Mouse (Mus musculus) urinary bladder, postnatal 36 days (tissue): ENCODE measurements around the gene Slc26a1.

Experiments used
- DNase-seq, 2 experiments: peaks; one replicate each; pipeline ENCODE4 v3.0.0; 2022; ENCODE audit warnings: low spot score in 2 of 2, mixed read lengths in 1 of 2

Slc26a1 gene

DNA sequence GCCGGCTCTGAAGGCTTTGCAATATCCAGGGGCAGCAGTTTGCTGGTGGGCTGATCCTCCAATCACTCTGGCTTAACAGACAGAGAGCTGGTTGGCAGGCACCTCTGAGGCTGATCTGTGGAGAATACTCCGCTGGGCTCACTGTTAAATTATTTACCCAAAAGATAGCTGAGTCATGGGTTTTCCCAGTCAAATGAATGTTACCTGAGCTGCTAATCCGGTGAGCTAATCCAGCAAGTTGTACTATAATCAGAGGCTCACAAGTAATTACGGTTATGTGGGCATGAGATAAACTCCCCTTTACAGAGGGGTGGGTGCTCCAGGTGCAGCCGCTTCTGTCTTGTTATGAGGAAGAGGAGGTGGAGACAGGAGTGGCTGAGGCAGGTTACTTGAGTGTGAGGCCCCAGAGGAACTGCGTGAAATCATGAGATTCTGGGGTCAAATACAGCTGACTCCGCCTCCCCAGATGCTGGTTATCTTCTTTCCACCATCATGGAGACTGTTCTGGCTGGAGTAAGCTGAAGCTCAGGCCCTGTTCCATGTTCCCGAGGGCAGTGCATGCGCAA is at the start of gene Slc26a1:
Slc26a1 (minus strand) TSS at position 319 of the 566 bp plus-strand sequence.
- DNase-seq: no peak

DNA sequence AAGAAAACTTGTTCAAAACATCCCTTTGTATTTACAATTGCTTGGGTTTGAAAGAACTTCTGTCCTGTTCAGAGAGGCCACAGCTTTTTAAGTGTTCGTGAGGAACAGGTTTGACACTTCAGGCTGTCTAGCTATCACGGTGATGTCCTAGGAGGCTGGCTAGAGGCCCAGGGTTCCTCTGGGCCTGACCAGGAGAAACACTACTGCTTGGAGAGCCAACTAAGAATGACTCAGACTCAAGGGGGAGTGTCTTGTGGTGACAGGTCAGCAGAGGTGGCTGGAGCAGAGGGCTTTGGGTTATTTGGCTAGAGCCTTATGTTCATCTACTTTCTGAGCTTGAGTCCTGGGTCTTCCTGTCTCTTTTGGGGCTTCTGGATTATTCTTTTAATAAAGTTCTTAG is 48.6 kb upstream of the Slc26a1 start:
- DNase-seq: peak; percentile 23 to 26

DNA sequence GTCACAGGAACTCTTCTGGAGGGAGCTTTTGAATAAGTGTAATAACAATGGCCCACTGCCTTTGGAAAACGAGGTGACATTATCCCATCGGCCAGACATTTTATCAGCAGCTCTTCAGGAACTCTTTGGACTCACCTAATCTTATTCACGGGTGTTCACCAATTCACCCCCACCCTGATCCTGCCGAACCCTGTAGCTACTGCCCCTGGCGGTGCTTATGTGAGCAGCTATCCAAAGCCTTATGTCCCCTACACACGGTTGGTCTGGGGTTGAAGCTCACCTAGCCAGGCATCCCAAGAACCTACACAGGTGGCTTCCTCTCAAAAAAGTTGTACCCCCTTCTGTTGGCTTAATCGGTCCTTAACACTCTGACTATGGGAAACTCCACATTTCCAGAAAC is 44.4 kb upstream of the Slc26a1 start:
- peak in 1 of 2 experiments; percentile 0 for DNase-seq

DNA sequence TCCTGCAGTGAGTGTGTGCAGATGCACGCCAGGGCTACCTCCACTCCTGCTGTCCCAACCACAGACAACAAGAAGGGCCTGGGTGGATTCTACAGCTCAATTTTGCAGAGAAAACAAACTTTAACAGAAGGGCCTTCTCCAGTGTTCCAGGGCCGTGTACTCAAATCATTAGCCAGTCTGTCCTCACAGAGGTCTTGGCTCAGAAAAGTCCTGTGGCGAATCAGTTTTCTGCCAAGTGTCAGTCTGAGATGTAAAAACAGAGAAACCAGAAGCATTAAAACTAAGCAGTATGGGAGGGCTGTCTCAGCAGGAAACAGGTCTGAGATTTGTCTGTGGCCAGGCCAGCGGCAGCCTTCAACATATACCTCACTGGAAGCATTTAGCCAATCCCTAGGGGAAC is 42.7 kb upstream of the Slc26a1 start:
- DNase-seq: no peak

DNA sequence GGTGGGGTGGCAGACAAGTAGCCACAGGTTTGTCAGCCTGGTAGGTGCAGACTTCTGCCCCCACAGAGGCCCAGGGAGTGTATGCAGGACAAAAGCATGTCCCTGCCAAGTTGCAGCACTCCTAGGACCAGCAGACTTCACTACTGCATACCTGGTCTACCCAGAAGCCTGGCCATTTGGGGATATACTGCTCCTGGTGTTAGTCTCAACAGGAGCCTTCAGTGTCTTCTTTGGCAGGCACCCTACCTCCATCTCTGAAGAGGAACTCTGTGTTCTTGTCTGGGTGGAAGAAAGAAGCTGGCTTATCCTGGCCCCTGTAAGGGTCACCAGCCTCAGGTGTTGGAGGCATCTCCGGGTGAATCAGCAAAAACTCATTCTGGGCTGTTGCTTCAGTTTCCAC is 40.6 kb upstream of the Slc26a1 start:
- no peak for DNase-seq

DNA sequence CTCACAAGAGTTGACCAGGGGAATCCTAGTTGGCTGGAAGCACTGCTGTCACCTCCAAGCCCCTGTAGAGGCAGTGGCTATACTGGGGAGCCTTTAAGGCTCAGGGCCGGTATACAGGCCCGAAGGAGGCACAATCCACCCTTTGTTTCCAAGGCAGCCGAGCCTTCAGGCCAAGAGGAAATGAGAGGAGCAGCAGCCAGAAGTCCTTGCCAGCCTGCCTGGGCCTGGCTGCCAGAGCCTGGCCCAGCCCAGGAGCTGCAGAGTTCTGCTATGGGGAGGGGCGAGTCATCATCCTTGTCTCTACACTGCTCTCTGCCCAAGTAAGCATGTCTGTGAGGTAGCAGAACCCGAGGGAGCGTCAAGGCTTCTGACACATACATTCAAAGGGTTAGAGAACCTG is 38.8 kb upstream of the Slc26a1 start:
- peak in 1 of 2 experiments; percentile 19 for DNase-seq

DNA sequence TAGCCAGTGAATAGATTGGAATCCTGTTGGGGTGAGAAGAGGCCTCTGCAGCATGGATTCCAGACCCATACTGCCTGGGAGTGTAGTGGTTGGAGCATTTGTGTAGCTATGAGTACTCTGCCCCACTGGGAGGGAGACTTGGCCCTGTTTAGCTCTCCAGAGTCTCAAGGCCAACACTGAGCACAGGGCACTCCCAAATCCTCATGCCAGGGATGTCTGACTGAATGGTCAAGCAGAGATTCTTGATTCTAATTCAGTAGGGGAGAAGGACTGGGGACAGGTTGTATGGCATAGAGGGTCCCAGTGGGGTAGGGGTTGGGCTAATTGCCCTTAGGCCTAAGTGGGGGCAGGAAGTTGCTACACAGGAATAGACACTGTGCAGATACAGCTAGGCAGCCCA is 38.3 kb upstream of the Slc26a1 start:
- DNase-seq: no peak

DNA sequence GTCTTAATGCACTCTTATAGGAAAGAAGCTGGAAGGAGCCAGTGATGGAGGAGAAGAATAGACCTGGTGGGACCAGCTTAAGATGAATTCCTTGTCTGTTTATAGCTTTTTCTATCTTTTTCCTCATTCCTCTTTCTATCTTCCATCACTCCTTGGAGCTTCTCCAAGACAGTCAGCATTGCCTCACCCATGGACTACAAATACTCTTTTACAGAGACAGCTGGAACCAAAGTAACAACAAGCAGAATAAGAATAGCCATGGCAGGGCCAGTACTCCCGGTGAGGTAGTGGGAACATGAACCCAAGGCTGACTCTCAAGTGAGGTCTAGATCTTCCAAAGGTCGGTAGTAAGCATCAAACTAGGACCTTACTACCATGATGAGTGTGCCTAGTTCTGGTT is 37.7 kb upstream of the Slc26a1 start:
- DNase-seq: no peak

DNA sequence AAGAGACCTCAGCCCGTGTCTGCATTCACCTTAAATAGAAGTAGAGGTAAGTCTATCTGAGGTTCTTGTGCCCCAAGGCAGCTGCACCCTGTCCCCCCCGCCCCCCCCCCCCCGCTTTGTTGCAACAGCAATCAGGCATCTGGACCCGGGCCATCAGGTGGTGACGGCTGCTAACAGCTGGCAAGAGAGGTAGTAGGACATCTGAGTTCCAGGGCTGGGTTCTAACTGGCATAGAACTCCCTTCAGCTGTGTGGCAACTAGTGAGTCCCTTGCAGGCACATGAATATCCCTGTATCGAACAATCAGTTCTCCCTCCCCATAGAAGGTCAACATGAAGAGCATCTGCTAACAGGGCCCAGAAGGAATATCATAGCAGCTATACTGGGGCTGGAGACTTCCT is 36.6 kb upstream of the Slc26a1 start:
- no peak for DNase-seq

DNA sequence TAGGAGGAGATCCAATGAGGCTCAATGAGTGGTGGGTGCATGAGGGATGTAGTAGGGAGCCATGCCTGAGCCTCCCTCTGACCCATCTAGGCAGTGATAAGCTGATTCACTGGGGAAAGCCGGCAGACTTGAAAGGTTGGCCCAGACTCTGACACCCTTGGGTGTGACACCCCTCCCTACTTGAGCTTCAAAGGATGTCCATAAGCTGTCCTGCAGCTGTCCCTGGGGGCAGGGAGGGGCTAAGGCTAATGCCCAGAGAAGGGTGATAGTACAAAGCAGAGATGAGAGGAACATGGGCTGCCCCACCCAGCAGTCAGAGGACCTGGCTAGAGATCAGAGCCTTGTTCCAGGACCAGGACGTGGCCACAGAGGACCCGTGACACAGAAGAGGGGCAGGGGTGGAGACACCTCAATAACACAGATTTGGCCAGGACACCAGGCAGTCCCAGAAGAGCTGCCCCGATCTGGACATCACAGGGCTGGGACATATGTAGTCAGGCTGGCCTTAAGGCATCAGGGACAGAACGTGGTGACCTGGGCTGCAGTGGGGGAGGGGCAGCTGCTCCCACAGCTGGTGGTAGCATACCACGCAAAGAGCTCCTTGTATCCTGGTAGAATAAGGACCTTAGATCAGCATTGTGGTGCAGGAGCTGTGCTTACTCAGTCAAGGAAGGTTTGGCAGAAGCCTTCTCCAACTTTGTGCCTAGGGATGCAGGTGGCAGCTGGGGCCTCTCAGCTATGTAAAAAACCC is 33.8 kb upstream of the Slc26a1 start:
- DNase-seq: no peak

DNA sequence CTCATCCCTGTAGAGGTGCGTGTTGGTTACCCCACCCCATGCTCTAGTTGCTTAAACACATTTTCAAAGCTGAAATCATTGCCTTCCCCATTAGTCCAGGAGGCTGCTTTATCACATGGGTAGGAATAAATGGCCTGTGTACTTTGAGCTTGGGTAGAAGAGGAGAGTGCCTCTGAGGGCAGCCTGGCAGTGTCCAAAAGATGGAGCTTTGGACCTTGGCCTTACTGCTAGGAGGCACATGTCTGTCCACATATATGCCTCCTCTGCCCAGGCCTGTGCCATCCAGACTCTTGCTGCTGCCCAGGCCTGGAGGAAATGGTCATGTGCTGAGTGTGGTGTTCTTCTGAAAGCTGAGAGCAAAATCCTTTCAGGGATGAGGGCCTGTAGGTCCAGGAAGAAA is 33.0 kb upstream of the Slc26a1 start:
- DNase-seq: no peak

DNA sequence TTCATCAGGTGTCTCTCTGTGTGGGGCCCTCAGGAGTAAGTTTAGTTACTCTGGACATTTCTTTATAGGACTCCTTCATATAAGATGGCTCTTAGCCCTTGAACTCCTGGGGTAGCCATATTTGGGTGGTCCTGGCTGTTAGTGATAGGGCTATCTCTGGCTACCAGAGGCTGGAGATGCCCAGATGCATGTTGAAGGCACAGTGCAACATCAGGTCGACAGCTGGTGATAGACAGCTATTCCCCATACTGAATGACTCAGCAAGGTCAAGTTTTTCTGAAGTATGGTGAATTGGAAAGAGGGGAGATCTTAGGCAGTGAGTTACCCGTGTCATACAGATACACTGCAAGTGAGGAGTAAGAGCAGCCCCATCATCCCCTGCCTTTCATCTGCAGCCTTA is 32.4 kb upstream of the Slc26a1 start:
- DNase-seq: no peak

DNA sequence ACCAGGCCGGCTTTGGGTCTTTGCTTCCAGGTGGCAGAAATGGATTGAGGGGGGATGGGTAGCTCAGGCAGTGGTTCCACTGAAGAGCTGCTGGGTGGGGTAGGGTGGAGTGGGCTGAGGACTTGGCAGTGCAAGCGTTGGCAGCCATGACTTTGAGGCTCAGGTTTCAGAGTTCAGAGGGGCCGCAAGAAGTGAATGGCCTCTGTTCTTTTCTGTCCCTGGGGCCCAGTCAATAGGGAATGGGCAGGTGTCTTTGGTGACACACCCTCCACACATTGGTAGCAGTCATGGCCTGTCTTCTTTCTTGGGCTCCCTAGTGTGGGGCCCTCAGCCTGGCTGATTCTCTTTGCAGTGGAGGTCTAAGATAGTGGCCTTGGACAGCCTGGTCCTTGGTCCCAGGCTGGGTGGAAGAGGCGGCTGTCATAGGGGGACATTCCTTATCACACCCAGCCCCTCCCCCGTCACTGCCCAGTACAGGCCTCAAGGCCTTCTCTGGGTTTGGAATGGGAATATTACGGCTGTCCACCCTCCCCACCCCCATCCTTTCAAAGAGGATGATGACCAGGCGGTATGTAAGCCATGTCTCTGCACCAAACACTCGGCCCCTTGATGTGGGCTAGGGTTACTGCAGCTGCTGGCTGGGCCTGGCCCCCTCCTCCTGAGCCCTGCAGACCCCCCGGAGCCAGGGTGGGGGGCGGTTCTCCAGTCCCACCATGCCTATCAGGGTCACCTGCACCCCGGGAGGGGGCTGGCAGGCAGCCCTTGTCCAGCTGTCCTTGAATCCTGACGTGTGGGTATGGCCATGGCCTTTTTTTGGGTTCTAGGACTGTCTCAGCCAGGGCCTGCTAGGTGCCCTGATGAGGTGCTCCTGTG is 28.6 kb upstream of the Slc26a1 start:
- DNase-seq: no peak

DNA sequence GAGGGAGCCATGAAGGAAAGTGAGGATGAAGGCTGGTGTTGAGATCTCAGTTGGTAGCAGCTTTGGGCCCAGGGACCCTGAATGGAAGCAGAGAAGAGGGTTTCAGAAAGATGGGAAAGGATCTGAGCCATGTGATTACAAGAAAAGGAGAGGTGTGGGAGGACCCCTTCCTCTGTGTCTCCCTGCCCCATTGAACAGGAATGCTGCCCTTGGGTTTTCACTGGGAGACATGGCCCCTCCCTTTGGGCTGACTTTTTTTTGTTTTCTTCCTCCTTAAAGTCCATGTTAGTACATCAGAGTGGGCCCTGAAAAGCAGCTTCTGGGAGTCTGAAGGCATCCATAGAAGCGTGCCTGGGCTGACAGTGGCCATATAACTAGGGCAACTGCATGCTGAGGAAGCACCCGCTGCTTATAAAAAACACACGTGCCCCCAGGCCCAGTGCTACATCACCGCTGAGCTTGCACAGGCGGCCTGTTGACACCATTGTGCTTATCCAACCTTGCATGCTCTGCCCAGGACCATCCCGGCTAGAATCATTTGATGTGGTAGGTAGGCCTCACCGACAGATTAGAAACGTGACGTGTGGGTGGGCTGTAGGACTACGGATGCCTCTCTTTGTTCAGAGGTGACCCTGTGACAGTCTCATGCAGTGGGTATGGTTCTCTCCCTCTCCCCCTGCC is 26.1 kb upstream of the Slc26a1 start:
- no peak for DNase-seq

DNA sequence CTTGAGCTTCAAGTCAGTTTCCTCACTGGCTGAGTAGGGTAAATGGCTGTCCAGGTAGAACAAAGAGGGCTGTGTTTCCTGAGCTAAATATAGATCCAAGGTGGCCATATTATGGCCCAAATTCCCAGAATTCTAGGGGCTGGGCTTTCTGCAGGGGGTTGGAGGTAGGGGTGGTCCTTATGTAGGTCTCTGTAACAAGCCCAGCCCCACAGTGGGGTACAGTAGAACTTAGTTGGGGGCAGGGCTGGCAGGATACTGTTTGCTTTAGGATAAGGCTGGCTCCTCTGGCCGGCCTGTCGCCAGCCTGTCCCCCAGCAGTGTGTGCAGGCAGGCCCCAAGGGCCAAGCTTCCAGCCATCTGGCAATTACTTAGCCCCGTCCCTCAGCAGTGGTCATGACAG is 25.0 kb upstream of the Slc26a1 start:
- DNase-seq: no peak

DNA sequence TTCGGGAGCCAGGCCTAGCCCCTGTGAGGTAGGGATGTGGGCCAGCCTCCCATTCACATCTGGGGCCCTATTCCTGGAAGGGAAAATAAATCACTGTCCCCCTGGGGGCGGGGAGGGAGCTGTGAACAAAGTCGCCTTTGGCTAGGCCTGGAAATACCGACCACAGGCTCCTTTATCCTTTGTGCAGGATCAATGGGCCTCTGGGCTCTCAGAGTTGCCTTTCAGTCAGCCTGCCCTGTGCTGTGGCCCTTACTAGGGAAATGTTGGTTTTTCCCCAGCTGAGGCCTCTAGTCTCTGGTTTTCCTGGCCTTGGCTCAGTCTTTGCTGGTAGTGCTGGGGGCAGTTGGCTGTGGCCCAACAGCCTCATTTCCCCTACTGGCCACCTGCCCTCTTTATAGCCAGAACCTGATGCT is 22.0 kb upstream of the Slc26a1 start:
- no peak for DNase-seq

DNA sequence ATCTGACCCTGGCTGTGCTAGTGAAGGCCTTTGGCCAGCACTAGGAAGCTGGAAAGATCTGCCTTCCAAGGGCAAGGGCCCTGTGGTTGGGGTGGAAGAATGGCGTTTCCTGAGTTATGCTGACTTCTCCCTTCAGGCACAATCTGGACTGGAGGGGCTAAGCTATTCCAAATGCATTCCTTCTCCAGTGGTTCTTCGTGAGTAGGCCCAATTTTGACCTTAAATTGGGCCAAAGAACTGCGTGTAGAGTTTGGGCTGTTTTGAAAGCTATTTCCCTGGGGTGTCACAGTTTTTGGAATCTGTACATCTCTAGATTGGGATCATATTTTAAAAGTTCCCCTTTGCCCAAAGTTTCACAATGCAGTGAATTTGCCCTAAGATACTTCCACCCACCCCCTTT is 21.2 kb upstream of the Slc26a1 start:
- DNase-seq: no peak

DNA sequence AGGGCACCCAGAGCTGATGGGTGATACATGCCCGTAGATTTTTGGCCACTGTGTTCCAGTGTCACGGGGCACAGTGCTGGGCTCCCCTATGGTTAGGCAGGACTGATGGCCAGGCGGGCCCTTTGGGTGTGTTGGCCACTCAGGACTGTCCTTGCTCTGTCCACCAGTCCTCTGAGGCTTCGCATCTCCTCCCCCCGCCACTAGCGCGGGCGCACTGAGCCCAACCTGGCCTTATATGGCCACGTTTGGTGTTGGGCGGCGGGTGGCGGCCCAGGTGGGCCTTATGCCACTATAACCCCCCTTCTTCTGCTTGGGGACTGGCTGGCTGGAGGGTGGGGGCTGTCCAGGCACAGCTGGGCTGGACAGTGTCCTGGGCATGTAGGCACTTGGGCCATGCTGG is 20.5 kb upstream of the Slc26a1 start:
- no peak for DNase-seq

DNA sequence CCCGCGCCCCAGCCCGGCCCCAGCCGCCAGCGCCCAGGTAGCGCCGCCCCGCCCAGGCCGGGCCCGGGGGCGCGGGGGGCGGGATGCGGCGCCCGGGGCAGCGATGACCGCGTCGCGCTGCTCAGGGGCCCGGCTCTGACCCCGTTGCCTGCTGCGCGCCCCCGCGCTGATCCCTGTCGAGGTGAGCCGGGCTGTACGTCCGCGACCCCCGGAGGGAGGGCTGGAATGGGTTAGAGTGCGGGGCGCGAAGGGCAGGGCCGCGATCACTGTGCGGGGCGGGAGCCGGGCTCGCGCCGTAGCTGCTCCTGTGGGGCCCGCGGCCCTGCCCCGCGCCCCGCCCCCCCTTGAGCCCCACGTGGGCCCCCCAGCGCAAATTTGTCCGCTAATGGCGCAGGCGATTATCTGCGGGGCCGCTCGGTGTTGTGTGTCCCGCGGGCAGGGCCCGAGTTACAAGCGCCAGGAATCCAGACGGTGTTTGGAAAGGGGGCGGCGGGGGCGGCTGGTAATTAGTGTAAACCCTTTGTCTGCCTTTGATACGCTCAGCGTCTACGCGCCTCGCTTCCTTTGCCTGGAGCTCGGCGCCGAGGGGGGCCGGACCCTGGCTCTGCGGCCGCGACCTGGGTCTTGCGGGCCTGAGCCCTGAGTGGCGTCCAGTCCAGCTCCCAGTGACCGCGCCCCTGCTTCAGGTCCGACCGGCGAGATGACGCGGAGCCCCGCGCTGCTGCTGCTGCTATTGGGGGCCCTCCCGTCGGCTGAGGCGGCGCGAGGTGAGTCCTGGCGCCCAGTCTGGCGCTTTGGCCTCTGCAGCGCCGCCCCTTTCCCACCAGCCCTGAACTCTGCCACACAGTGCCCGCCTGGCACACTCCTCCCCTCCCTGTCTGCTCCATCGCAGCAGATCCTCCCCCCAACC is 19.2 kb upstream of the Slc26a1 start:
- DNase-seq: peak; percentile 21 to 51

DNA sequence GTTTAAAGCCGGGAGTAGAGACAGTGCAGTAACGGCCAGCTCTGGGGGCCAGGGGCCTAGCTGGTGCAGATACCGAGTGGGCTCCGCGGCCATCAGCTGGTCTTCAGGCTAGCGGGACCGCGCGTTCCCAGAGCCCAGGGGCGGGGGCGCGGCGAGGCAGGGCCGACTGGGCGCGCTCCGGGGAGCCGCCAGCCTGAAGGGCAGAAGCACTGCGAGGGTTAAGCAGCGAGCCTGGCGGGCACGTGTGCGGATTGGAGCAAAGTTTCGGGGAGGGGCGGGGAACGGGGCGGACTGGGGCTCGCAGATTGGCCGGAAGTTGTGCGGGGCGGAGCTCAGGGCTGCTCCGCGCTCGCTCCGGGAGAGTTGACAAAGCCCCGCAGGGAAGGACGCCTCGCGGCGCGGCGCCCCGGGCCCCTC is 18.5 kb upstream of the Slc26a1 start:
- peak; percentile 71 to 85 for DNase-seq

DNA sequence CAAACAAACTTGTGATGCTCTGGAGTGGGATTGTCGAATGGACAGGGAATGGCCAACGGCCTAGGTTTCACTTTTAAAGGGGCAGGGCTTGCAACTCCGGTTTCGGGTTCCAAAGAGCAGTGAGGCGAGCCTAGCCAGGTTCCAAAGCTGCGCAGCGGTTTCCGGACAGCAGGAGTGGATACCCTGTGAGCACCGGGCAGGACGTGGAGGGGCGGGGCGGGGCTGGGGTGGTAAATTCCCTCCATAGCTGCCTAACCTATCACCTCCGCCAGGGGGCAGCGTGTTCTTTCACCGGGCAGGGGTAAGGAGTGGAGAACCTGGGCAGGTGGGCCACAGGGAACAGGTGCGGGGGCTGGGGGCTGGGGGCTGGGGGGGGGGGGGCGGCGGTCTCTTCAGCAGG is 16.9 kb upstream of the Slc26a1 start, which contains the start of gene Fgfrl1:
Fgfrl1 (plus strand) TSS at position 112 of the 400 bp plus-strand sequence.
- DNase-seq: peak; percentile 53 to 58
